Mouse (Mus musculus): ENCODE data around the gene Man1a. TPM values are rescaled to one million over a fixed set of nuclear protein-coding genes. Genes with fewer than 3 reads are reported as not detected.

Man1a gene
- polyA plus RNA-seq, 1 experiment: 31.8 TPM

DNA sequence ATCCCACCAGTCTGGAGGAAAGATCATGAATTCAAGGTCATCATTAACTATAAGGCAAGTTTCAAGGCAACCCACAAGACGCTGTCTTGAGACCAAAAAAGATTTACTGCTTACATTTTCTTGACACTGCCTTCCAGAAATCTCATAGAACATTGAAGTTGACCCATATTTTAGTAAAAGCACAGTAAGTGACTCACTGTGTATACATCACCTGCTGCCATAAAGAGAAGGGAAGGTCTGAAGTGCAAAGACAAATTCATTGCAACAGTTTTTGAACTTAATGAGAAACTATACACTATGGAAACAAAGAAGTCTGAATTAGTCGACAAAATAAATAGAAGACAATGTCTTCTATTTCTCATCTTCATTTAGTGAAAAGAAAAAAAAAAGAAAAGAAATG lies 8.7 kb upstream of the Man1a start:
- no peak overlapping the region for H3K4me3 ChIP-seq (ENCODE audit: insufficient read depth, low read length)
- TF ChIP-seq CTCF (IDR thresholded peaks at IDR 0.05; ENCODE audit: borderline replicate concordance, insufficient read depth, low read length) (no peak), POLR2A (IDR thresholded peaks at IDR 0.05; ENCODE audit: low read depth, low read length) (no peak)
- no peaks in the 10 kb centered on the region for H3K4me1 ChIP-seq (ENCODE audit: control insufficient read depth, insufficient read depth, low read length)
- no peak overlapping the region for H3K27ac ChIP-seq (ENCODE audit: insufficient read depth, low read length)

DNA sequence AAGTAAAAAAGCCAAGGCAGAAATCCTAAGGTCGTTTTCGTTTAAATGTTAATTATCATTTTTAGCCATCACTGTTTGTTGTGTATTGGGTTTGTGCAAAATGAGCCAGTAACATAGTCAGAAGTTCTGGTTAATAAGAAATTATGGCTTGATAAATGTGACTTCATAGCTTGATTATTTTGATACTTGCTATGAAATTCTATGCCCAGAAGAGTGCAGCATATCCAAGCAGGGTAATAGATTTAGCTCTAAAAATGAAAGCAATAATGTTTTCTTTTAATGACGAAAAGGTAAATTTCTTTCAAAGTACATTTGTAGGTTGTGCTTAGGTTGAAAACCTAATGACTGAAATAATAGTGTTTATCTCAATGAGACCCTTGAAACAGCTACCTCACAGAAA lies 596 bp upstream of the Man1a start:
- Histone ChIP-seq H3K27ac (ENCODE audit: insufficient read depth, low read length) (no peak overlapping the region), H3K4me1 (ENCODE audit: control insufficient read depth, insufficient read depth, low read length) (peaks cover 5% of the 10 kb centered on the region; the same call in 1 of the 2 replicates), H3K4me3 (ENCODE audit: insufficient read depth, low read length) (no peak overlapping the region)
- TF ChIP-seq POLR2A (IDR thresholded peaks at IDR 0.05; ENCODE audit: low read depth, low read length) (no peak), CTCF (IDR thresholded peaks at IDR 0.05; ENCODE audit: borderline replicate concordance, insufficient read depth, low read length) (no peak)

DNA sequence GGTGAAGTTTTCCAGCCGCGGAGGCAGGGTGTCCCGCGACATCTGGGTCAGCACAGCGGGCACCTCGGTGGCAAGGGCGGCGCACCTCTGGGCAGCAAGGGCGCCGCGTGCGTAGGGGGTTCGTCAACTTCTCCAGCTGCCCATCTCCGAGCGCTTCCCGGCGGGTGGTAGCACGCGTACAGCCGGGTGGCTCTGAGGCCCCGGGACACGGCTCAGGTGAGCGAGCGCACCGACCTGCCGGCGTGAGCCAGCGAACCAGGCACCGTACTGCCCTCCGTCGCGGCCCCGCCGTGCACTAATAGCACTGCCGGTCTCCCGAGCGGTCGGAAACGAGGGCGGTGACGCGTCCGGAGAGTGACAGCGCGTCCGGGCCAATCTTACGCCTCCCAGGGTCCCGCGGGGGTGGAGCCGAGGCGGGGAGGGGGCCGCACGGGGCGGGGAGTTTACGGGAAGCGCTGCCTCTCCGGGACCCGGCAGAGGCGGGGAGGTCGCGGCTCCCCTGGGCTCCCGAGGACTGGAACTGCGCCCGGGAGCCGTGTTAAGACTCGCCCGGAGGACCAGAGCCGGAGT lies 883 bp downstream of the Man1a start:
- Histone ChIP-seq H3K4me1 (ENCODE audit: control insufficient read depth, insufficient read depth, low read length) (peaks cover 5% of the 10 kb centered on the region; the same call in 1 of the 2 replicates), H3K27ac (ENCODE audit: insufficient read depth, low read length) (peak overlapping the region; percentile 48; the same call in 1 of the 2 replicates), H3K4me3 (ENCODE audit: insufficient read depth, low read length) (peak overlapping the region; percentile 81)
- no peak for TF ChIP-seq CTCF (IDR thresholded peaks at IDR 0.05; ENCODE audit: borderline replicate concordance, insufficient read depth, low read length)
- peak; percentile 99 for TF ChIP-seq POLR2A (IDR thresholded peaks at IDR 0.05; ENCODE audit: low read depth, low read length)

GRCm38 (mm10) chr10:54074609-54075421 lies 1.6 kb downstream of the Man1a start:
- H3K27ac ChIP-seq (ENCODE audit: insufficient read depth, low read length): no peak overlapping the region
- TF ChIP-seq POLR2A (IDR thresholded peaks at IDR 0.05; ENCODE audit: low read depth, low read length) (no peak), CTCF (IDR thresholded peaks at IDR 0.05; ENCODE audit: borderline replicate concordance, insufficient read depth, low read length) (no peak)

GRCm38 (mm10) chr10:54074247-54074608 lies 2.2 kb downstream of the Man1a start:
- Histone ChIP-seq H3K27ac (ENCODE audit: insufficient read depth, low read length) (no peak overlapping the region), H3K4me1 (ENCODE audit: control insufficient read depth, insufficient read depth, low read length) (peaks cover 5% of the 10 kb centered on the region; the same call in 1 of the 2 replicates), H3K4me3 (ENCODE audit: insufficient read depth, low read length) (peak overlapping the region; percentile 81)
- TF ChIP-seq POLR2A (IDR thresholded peaks at IDR 0.05; ENCODE audit: low read depth, low read length): no peak
- TF ChIP-seq CTCF (IDR thresholded peaks at IDR 0.05; ENCODE audit: borderline replicate concordance, insufficient read depth, low read length): no peak

More at GRCm38 (mm10) chr10:54074609-54075421, 1.6 kb downstream of the Man1a start:
- Histone ChIP-seq H3K4me1 (ENCODE audit: control insufficient read depth, insufficient read depth, low read length) (peaks cover 5% of the 10 kb centered on the region; the same call in 1 of the 2 replicates), H3K4me3 (ENCODE audit: insufficient read depth, low read length) (peak overlapping the region; percentile 81)

DNA sequence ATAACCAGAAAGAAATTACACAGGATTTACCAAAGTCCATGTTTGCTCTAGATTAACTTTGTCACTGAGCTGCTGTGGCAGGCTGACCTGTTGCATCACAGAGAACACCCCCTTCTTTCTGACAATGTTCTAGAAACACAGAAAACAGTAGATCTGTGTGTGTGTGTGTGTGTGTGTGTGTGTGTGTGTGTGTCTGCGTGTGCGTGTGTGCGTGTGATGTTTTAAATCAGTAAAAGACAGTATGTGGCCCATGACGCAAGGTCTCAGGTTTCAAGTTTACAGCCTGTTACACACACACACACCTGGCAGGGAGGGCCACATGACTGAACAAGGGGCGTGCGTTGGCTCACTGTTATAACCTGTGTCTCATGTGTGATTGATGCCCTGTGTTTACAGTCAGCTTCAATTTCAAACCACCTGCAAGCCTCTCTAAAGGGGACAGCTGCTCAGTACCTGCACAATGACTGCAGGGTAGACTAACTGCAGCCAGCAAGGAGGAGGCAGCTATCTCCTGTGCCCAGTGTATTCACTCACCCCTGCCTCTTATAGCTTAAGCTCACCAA lies 2.7 kb downstream of the Man1a start:
- H3K4me3 ChIP-seq (ENCODE audit: insufficient read depth, low read length): peak overlapping the region; percentile 81
- peaks cover 5% of the 10 kb centered on the region; the same call in 1 of the 2 replicates for H3K4me1 ChIP-seq (ENCODE audit: control insufficient read depth, insufficient read depth, low read length)
- no peak overlapping the region for H3K27ac ChIP-seq (ENCODE audit: insufficient read depth, low read length)
- TF ChIP-seq CTCF (IDR thresholded peaks at IDR 0.05; ENCODE audit: borderline replicate concordance, insufficient read depth, low read length): no peak
- no peak for TF ChIP-seq POLR2A (IDR thresholded peaks at IDR 0.05; ENCODE audit: low read depth, low read length)

DNA sequence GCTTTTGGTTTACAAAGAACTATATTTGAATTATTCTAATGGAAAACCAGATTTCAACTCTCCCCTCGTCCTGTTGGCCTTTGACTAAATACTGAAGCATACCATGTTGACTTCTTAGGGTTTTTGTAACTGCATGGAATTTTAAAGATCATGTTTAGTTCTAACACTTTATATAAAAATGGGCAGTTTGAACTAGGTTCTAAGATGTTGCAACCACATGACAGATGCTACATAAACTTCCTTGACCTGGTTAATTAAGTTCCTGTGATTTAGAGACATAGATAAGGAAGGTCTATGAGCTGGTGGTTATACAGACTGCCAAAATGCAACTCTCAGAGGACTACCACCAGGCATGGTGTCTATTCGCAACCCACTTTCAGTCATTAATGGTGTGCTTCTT lies 4.1 kb downstream of the Man1a start:
- Histone ChIP-seq H3K4me1 (ENCODE audit: control insufficient read depth, insufficient read depth, low read length) (peaks cover 5% of the 10 kb centered on the region; the same call in 1 of the 2 replicates), H3K27ac (ENCODE audit: insufficient read depth, low read length) (no peak overlapping the region), H3K4me3 (ENCODE audit: insufficient read depth, low read length) (no peak overlapping the region)
- TF ChIP-seq CTCF (IDR thresholded peaks at IDR 0.05; ENCODE audit: borderline replicate concordance, insufficient read depth, low read length): no peak
- TF ChIP-seq POLR2A (IDR thresholded peaks at IDR 0.05; ENCODE audit: low read depth, low read length): no peak

DNA sequence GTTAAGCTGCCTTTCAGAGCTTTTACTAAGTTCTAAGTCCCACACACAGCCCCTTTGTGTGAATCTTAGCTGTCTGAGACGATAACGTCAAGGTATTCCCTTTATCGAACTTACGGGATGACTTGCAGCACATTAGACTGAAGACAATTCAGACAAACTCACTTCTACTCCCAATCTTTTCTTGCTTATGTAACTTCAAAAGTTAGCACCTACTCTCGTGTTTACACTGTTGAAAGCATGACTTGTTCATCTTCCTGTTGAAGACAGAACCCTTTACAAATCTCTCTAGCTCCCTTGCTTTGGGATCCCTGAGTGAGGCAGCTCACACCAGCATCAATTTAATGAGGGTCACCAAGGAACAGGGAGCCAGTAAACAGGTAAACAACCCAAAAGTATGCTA lies 5.9 kb downstream of the Man1a start:
- Histone ChIP-seq H3K4me1 (ENCODE audit: control insufficient read depth, insufficient read depth, low read length) (peaks cover 2% of the 10 kb centered on the region; the same call in 1 of the 2 replicates), H3K4me3 (ENCODE audit: insufficient read depth, low read length) (no peak overlapping the region), H3K27ac (ENCODE audit: insufficient read depth, low read length) (no peak overlapping the region)
- TF ChIP-seq CTCF (IDR thresholded peaks at IDR 0.05; ENCODE audit: borderline replicate concordance, insufficient read depth, low read length) (no peak), POLR2A (IDR thresholded peaks at IDR 0.05; ENCODE audit: low read depth, low read length) (no peak)

DNA sequence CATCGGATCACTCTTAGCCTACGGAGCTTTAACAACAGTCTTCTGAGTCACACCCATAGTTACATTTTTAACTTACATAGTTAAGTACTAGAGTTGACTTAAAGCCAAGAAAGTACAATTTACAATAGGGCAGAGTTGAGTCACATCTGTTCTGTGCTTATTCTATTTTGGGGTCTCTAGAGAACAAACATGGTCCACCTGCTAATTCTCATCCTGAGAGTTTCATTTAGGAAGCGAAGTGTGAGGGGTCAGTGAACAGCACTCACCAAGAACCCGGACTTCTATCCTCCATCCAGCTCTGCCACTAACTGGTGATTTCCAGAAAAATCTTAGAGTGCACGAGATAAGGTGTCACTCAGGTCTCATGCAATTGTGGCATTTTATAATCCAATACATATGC lies 7.0 kb downstream of the Man1a start:
- no peak overlapping the region for H3K27ac ChIP-seq (ENCODE audit: insufficient read depth, low read length)
- H3K4me3 ChIP-seq (ENCODE audit: insufficient read depth, low read length): no peak overlapping the region
- H3K4me1 ChIP-seq (ENCODE audit: control insufficient read depth, insufficient read depth, low read length): peaks cover 2% of the 10 kb centered on the region; the same call in 1 of the 2 replicates
- TF ChIP-seq CTCF (IDR thresholded peaks at IDR 0.05; ENCODE audit: borderline replicate concordance, insufficient read depth, low read length) (no peak), POLR2A (IDR thresholded peaks at IDR 0.05; ENCODE audit: low read depth, low read length) (no peak)

Measured in embryonic fibroblast, embryonic 13.5 days (primary cell).